Mouse (Mus musculus): Measurements from ENCODE around the gene Mtmr2.

The Mtmr2 gene

GRCm38 (mm10) chr9:13806854-13807253 is 58.6 kb downstream of the Mtmr2 start:
- no peak for DNase-seq (ENCODE audit: low spot score)

GRCm38 (mm10) chr9:13807657-13808056 is 59.4 kb downstream of the Mtmr2 start:
- no peak for DNase-seq (ENCODE audit: low spot score)

GRCm38 (mm10) chr9:13809937-13810336 is 61.7 kb downstream of the Mtmr2 start:
- no peak for DNase-seq (ENCODE audit: low spot score)

GRCm38 (mm10) chr9:13818369-13818768 is 70.2 kb downstream of the Mtmr2 start:
- no peak for DNase-seq (ENCODE audit: low spot score)

- DNase-seq (ENCODE audit: low spot score) = no peak
Observed at GRCm38 (mm10) chr9:13820774-13821173, 72.6 kb downstream of the Mtmr2 start.

GRCm38 (mm10) chr9:13825896-13826295 is 77.7 kb downstream of the Mtmr2 start:
- DNase-seq (ENCODE audit: low spot score) = peak; percentile 60

GRCm38 (mm10) chr9:13826391-13826805 is 78.2 kb downstream of the Mtmr2 start:
- peak; percentile 63 for DNase-seq (ENCODE audit: low spot score)

GRCm38 (mm10) chr9:13826832-13827405 is 78.7 kb downstream of the Mtmr2 start, which contains the start of gene Cep57:
Gene Cep57 (minus strand): TSS chr9:13827107.
- peak; percentile 98 for DNase-seq (ENCODE audit: low spot score)

GRCm38 (mm10) chr9:13827406-13828086 is 79.3 kb downstream of the Mtmr2 start, which contains the start of gene Fam76b:
Gene Fam76b (plus strand): TSS chr9:13827716.
- peak; percentile 100 for DNase-seq (ENCODE audit: low spot score)

- DNase-seq (ENCODE audit: low spot score) = peak; percentile 52
Observed at GRCm38 (mm10) chr9:13828087-13828441, 79.9 kb downstream of the Mtmr2 start.

- no peak for DNase-seq (ENCODE audit: low spot score)
Observed at GRCm38 (mm10) chr9:13835256-13835655, 87.0 kb downstream of the Mtmr2 start.

GRCm38 (mm10) chr9:13836726-13837125 is 88.5 kb downstream of the Mtmr2 start:
- no peak for DNase-seq (ENCODE audit: low spot score)

- no peak for DNase-seq (ENCODE audit: low spot score)
Observed at GRCm38 (mm10) chr9:13847591-13847990, 99.4 kb downstream of the Mtmr2 start.

GRCm38 (mm10) chr9:13848481-13849480 is 100.6 kb downstream of the Mtmr2 start:
- DNase-seq (ENCODE audit: low spot score) = peak; percentile 18

GRCm38 (mm10) chr9:13853876-13854275 is 105.7 kb downstream of the Mtmr2 start:
- no peak for DNase-seq (ENCODE audit: low spot score)

Data from c-Kit-positive CD71-positive TER-119-positive erythroid progenitor cells, embryonic 14.5 days (primary cell).